Mouse (Mus musculus) hindbrain, embryonic 15.5 days (tissue): ENCODE measurements at regions not wholly inside any gene's neighbourhood (a gene's known extent, or its start where the extent isn't known, plus 50 kb on each side); places are given as distances from the start of the nearest gene placed in this dataset.

Experiments
- ATAC-seq: fragments of 200-750 bp; cut with Nextera tagmentation; 2 replicates; pipeline ENCODE4 v1.8.0; 2017; ENCODE audit warnings: low read depth, moderate number of reproducible peaks, moderate TSS enrichment; ENCODE audit not compliant: low FRiP score
- H3K27ac ChIP-seq: fragments of 300-500 bp; sonication (generic); replicated peaks from 2 replicates; pipeline ENCODE4 v1.5.1; 2015; ENCODE audit warnings: mild to moderate bottlenecking, inconsistent platforms
- H3K27me3 ChIP-seq: fragments of 300-500 bp; sonication (generic); 2 replicates; pipeline ENCODE4 v1.6.1; 2015; ENCODE audit warnings: control low read depth, inconsistent platforms
- H3K36me3 ChIP-seq: fragments of 300-500 bp; sonication (generic); 2 replicates; pipeline ENCODE4 v1.6.1; 2015; ENCODE audit warnings: control low read depth, inconsistent platforms
- H3K4me1 ChIP-seq: fragments of 300-500 bp; sonication (generic); replicated peaks from 2 replicates; pipeline ENCODE4 v1.6.1; 2015; ENCODE audit warnings: control low read depth, inconsistent platforms
- H3K4me2 ChIP-seq: fragments of 300-500 bp; sonication (generic); 2 replicates; pipeline ENCODE4 v1.6.1; 2015; ENCODE audit warnings: moderate library complexity, mild to moderate bottlenecking, inconsistent platforms
- H3K4me3 ChIP-seq: fragments of 300-500 bp; sonication (generic); 2 replicates; pipeline ENCODE4 v1.5.1; 2015; ENCODE audit warnings: mild to moderate bottlenecking, inconsistent platforms
- H3K9ac ChIP-seq: fragments of 300-500 bp; sonication (generic); 2 replicates; pipeline ENCODE4 v1.6.1; 2015; ENCODE audit warnings: inconsistent platforms
- H3K9me3 ChIP-seq: fragments of 300-500 bp; sonication (generic); 2 replicates; pipeline ENCODE4 v1.6.1; 2016; ENCODE audit warnings: control low read depth, inconsistent platforms
- WGBS: fragments of 180-500 bp; shearing (Covaris S2); methylation state at CpG from one replicate; pipeline ENCODE4 v1.1.7; 2015; 5-methylcytosine and 5-hydroxymethylcytosine counted together

GRCm38 (mm10) chr6:140342881-140343280 is 81.0 kb upstream of the Plekha5 start:
- Histone ChIP-seq H3K4me2 (no peak overlapping the region), H3K9me3 (no peaks in the 10 kb centered on the region), H3K27ac (no peak overlapping the region; the same call in 1 of the 2 replicates), H3K4me3 (no peak overlapping the region), H3K27me3 (no peaks in the 10 kb centered on the region), H3K36me3 (no peaks in the 10 kb centered on the region), H3K9ac (no peak overlapping the region), H3K4me1 (peaks cover 19% of the 10 kb centered on the region)
- ATAC-seq = peak; percentile 56; the same call in 1 of the 2 replicates
- 4% methylated on average over 1 of the region's 1 CpGs for WGBS

GRCm38 (mm10) chr6:140339731-140340130 is 84.1 kb upstream of the Plekha5 start:
- ATAC-seq = no peak
- Histone ChIP-seq H3K4me2 (no peak overlapping the region), H3K9ac (no peak overlapping the region), H3K27me3 (no peaks in the 10 kb centered on the region), H3K36me3 (no peaks in the 10 kb centered on the region), H3K4me3 (no peak overlapping the region), H3K27ac (no peak overlapping the region), H3K9me3 (no peaks in the 10 kb centered on the region), H3K4me1 (peaks cover 31% of the 10 kb centered on the region)
- 89% methylated on average over 13 of the region's 13 CpGs for WGBS

DNA sequence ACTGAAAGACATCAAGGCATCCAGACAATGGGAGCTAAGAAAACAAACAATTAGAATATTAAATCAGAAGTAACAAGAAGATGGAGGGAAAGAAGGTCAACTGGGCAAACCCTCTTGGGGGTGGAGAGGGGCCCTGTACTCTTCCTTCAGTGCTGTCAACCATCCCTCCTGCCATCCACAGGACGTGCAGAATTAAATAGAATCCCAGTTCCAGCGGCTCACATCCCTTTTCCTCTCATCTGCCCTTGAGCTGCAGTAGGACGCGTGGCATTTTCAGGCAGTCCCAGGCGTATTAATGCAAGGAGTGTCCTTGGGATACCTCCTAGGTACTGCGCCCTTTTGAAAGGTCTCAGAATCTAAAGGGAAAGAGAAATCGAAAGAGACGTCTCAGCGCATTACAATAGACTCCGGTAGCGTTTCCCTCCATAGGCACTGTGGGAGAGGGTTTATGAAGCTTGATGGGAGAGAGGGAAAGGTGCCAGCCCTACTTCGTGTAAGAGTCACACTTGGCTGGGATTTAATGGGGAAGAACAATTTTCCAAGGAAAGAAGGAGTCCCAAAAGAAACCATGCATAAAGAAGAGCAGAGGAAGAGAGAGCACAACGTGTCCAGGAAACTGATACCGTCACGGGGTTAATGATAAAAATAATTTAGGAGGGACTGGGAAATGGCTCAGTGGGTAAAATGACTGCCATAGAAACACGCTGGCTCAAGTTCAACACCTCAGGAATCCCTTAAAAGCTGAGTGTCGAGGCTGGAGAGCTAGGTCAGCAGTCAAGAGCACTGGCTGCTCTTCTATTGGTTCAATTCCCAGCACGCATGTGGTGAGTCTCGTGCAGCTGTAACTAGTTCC is 85.7 kb upstream of the Plekha5 start:
- peak; percentile 31; the same call in 1 of the 2 replicates for ATAC-seq
- H3K4me3 ChIP-seq = 0 out of 2 replicates have a peak overlapping the region, but pooled peaks have one; percentile 6
- peak overlapping the region; percentile 27 for H3K27ac ChIP-seq
- H3K36me3 ChIP-seq = no peaks in the 10 kb centered on the region
- no peaks in the 10 kb centered on the region for H3K9me3 ChIP-seq
- H3K9ac ChIP-seq = no peak overlapping the region
- WGBS = 20% methylated on average over 19 of the region's 19 CpGs
- H3K4me2 ChIP-seq = peak overlapping the region; percentile 48
- H3K4me1 ChIP-seq = peaks cover 28% of the 10 kb centered on the region
- no peaks in the 10 kb centered on the region for H3K27me3 ChIP-seq

DNA sequence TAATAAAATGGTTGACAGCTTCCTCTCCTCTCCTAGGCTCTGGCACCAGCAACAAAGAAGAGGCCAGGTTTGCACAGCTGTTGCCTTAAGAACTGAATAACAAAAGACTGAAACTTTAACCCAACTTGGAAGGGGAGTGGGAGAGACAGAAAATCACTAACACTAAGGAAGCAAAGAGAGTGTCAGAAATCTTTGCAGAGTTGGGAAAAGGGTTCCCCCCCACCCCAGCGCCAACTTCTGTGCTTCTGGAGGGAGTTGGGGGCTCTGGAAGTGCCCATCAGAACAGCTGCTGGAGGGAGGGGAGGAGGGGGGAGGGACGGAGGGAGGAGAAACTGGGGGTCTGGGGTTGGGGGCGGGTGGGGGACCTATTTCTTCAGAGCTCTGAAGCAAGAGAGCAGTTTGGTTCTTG is 86.8 kb upstream of the Plekha5 start:
- Histone ChIP-seq H3K4me3 (no peak overlapping the region), H3K4me1 (peaks cover 23% of the 10 kb centered on the region), H3K4me2 (0 out of 2 replicates have a peak overlapping the region, but pooled peaks have one; percentile 48), H3K36me3 (no peaks in the 10 kb centered on the region), H3K9ac (no peak overlapping the region), H3K27me3 (no peaks in the 10 kb centered on the region), H3K9me3 (no peaks in the 10 kb centered on the region), H3K27ac (0 out of 2 replicates have a peak overlapping the region, but pooled peaks have one; percentile 41)
- 0 out of 2 replicates have a peak, but pooled peaks have one; percentile 35 for ATAC-seq
- 0% methylated on average over 3 of the region's 3 CpGs for WGBS

- peak; percentile 68; the same call in 1 of the 2 replicates for ATAC-seq
- Histone ChIP-seq H3K27me3 (no peaks in the 10 kb centered on the region), H3K9ac (no peak overlapping the region), H3K36me3 (no peaks in the 10 kb centered on the region), H3K4me3 (no peak overlapping the region), H3K9me3 (no peaks in the 10 kb centered on the region), H3K4me1 (peaks cover 23% of the 10 kb centered on the region), H3K4me2 (peak overlapping the region; percentile 18; the same call in 1 of the 2 replicates), H3K27ac (peak overlapping the region; percentile 41; the same call in 1 of the 2 replicates)
- WGBS = 5% methylated on average over 13 of the region's 13 CpGs
These were observed 87.4 kb upstream of the Plekha5 start for GRCm38 (mm10) chr6:140336414-140336941.

DNA sequence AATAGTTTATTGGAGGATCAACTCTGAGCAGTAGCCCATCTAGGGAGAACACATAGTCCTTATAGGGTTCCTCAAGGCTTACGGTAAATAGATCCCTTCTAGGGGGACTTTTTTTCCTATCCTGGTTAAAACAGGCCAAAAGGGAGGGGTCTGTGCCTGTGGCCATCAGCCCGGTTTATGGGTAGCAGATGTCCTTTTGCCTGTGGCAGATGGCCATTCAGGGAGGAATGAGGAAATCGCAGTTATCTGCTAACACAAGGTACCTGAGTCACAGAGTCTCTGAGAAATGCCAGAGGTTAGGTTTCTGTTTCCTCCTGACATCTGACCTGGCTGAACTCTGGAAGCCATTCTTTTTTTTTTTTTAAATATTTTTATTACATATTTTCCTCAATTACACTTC is 90.5 kb upstream of the Plekha5 start:
- no peak for ATAC-seq
- 62% methylated on average over 3 of the region's 3 CpGs for WGBS
- Histone ChIP-seq H3K4me1 (peaks cover 17% of the 10 kb centered on the region), H3K36me3 (no peaks in the 10 kb centered on the region), H3K4me3 (no peak overlapping the region), H3K9ac (no peak overlapping the region), H3K27me3 (no peaks in the 10 kb centered on the region), H3K9me3 (no peaks in the 10 kb centered on the region), H3K27ac (no peak overlapping the region), H3K4me2 (no peak overlapping the region)

- Histone ChIP-seq H3K27ac (no peak overlapping the region), H3K4me3 (no peak overlapping the region)
- 94% methylated on average over 11 of the region's 11 CpGs for WGBS
These were observed 115.2 kb upstream of the Plekha5 start for GRCm38 (mm10) chr6:140308641-140309040.

DNA sequence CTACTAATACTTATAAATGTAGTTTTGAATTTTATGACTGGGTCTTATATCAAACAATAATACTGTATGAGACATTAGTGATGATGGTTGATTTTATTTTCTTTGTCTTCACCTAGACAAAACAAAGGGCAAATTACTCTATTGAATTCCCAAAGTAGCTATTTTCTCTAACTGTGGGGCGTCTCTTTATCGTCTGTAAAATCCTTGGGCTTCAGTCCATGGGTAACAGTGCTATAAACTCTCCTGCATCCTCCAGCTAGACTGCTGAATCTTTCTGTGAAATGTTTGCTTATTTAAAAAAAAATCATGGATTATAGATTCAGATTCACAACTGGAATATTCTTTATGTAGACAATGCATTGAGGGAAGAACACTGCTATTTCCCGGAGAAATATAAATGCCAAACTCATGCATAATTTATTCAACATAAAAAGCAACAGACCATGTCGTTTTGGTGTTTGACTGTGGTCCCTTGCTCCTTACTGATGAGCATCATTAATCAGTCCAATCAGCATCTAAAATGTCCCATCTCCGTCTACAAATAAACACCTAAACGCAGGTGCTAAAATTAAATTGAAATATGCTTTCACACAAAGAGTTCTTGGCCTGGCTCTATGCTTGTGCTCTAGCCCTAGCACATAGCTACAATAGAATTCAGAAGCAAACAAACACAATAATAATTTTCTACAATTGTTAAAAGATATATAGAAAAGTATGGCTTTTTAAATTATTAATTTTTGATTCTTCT is 116.9 kb upstream of the Plekha5 start:
- Histone ChIP-seq H3K4me2 (no peak overlapping the region), H3K9me3 (no peaks in the 10 kb centered on the region), H3K36me3 (no peaks in the 10 kb centered on the region), H3K9ac (no peak overlapping the region), H3K4me1 (no peaks in the 10 kb centered on the region), H3K4me3 (no peak overlapping the region), H3K27me3 (no peaks in the 10 kb centered on the region), H3K27ac (no peak overlapping the region)
- ATAC-seq = no peak
- 45% methylated on average over 6 of the region's 6 CpGs for WGBS

More at GRCm38 (mm10) chr6:140308641-140309040, 115.2 kb upstream of the Plekha5 start:
- H3K4me1 ChIP-seq = no peaks in the 10 kb centered on the region
- H3K9ac ChIP-seq = no peak overlapping the region
- H3K36me3 ChIP-seq = no peaks in the 10 kb centered on the region
- ATAC-seq = no peak
- no peaks in the 10 kb centered on the region for H3K9me3 ChIP-seq
- H3K4me2 ChIP-seq = no peak overlapping the region
- H3K27me3 ChIP-seq = no peaks in the 10 kb centered on the region

DNA sequence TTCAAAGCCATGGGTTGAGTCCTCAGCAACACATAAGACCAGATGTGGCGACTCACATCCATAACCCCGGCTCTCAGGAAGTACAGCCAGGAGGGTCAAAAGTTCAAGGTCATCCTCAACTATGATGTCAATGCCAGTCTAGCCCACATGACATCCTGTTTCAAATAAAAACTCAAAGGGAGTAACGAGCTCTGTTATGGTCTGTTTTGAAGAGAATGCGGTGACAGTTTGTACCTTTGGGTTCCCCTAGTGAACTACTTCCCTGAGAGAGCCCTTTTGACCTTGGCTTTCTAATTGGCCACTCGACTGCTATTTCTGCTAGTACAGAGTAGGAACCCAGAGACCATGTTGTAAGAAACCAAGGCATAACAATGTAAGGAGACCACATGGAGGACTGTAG is 119.7 kb upstream of the Plekha5 start:
- Histone ChIP-seq H3K27me3 (no peaks in the 10 kb centered on the region), H3K9me3 (no peaks in the 10 kb centered on the region), H3K4me2 (no peak overlapping the region), H3K27ac (no peak overlapping the region), H3K4me3 (no peak overlapping the region), H3K4me1 (peaks cover 4% of the 10 kb centered on the region; the same call in 1 of the 2 replicates), H3K36me3 (no peaks in the 10 kb centered on the region), H3K9ac (no peak overlapping the region)
- no peak for ATAC-seq
- WGBS = 88% methylated on average over 5 of the region's 5 CpGs

DNA sequence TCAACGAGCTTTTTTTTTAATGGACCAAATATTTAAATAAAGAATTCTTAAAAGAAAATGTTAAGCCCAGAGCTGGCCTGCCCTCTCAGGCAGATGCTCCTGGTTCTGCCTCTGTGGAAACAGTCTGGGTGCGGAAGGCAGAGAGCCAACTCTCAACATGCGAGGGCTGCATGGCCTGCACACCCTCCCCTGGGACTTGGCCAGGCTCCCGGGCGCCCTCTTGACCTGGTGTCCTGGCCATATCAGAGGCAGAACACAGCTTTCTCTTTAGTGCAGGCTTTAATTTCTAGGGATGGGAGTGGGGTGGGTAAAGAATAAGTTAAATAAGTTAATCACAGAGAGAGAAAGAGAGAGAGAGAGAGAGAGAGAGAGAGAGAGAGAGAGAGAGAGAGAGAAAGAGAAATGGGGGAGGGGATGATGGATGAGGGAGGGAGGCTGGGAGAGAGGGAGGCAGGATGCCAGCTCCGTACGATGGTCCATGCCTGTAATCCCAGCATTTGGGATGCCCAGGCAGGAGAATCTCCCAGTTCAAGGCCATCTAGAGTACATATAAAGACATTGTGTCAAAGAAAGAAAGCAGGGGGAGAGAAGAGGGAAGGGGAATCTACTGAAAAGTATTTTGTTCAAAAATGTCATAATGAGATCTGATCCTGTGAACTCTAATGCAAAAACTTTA is 123.2 kb upstream of the Plekha5 start:
- H3K4me1 ChIP-seq = peaks cover 7% of the 10 kb centered on the region; the same call in 1 of the 2 replicates
- peak overlapping the region; percentile 8; the same call in 1 of the 2 replicates for H3K27ac ChIP-seq
- no peaks in the 10 kb centered on the region for H3K27me3 ChIP-seq
- H3K9ac ChIP-seq = no peak overlapping the region
- ATAC-seq = peak; percentile 74; the same call in 1 of the 2 replicates
- no peak overlapping the region for H3K4me2 ChIP-seq
- WGBS = 38% methylated on average over 7 of the region's 7 CpGs
- H3K9me3 ChIP-seq = no peaks in the 10 kb centered on the region
- H3K36me3 ChIP-seq = no peaks in the 10 kb centered on the region
- no peak overlapping the region for H3K4me3 ChIP-seq

- H3K9ac ChIP-seq = no peak overlapping the region
- peaks cover 7% of the 10 kb centered on the region; the same call in 1 of the 2 replicates for H3K4me1 ChIP-seq
- no peak overlapping the region for H3K4me2 ChIP-seq
- H3K4me3 ChIP-seq = no peak overlapping the region
- no peaks in the 10 kb centered on the region for H3K27me3 ChIP-seq
- H3K36me3 ChIP-seq = no peaks in the 10 kb centered on the region
- no peak for ATAC-seq
- H3K27ac ChIP-seq = no peak overlapping the region; the same call in 1 of the 2 replicates
- WGBS = 46% methylated on average over 7 of the region's 7 CpGs
- H3K9me3 ChIP-seq = no peaks in the 10 kb centered on the region
These were observed 124.2 kb upstream of the Plekha5 start for GRCm38 (mm10) chr6:140299653-140300052.
